15 mouse cellular contexts compared by ENCODE assay signal in the genomic region with DNA sequence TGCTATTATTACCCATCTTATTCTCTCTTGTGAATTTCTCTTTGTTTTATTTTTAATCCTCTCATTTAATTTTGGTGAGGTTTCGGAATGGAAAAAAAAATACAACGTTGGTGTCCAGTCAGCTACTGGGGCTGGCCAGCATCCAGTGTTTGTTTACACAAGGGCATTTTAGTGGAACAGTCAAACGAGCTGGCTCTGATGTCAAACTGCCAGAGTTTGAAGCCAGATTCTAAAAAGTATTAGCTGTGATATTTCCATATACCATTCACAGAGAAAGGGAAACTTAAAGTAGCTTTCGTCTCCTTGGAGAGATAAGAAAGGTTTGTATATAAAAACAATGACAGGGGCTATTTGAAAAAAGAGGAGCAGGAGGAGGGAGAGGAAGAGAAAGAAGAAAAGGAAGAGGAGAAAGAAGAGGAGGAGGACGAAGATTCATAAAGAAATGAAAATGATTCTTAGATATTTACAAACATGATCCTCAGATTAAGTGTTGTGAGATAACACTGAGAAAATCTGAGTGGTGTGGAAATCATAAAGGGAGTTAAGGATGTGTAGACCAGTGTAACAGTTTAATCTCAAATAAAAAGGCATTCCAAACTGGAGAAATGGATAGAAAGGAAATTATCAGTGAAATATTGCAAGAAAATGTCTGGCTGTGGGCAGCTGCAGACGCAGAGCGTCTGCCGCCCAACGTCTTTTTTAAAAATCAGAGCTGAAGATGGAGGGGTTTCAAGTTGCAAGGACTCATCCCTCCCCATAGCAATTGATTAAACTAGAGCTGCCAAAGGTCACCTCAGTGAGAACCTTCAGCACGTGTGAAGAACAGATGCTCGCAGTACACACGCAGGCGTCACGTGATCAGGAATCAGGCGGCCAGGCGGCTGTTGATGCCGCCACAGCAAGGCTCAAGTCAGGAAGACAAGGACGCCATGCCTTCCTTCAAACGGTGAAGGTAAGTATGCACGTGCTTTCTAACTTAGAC.
DNase-seq lines count a peak whose midpoint lies in the region; ATAC-seq and TF ChIP-seq lines count a peak whose summit lies in the region.
"Had no signal": no experiment of that assay in that cellular context is flagged by ENCODE, and none has a peak within 500 bp of the region (broad histone marks: within the 10 kb centered on the region; RNA-seq: fewer than 3 reads in every experiment).

No protein-coding gene starts in this region.

- H3K4me2 ChIP-seq in intestine, embryonic 16.5 days (ENCODE audit: low read depth, low read length), result no peak overlapping the region
- peak overlapping the region; percentile 16; the same call in 1 of the 2 replicates for H3K4me2 ChIP-seq in lung, embryonic 15.5 days
- no peak overlapping the region for H3K4me2 ChIP-seq in midbrain, embryonic 13.5 days (replicated peaks)
- H3K4me2 ChIP-seq in hindbrain, postnatal 0 days (ENCODE audit: low read depth, low read length), result no peak overlapping the region
- H3K4me2 ChIP-seq: forebrain, embryonic 13.5 days; hindbrain, embryonic 12.5 days; liver, embryonic 12.5 days; midbrain, embryonic 15.5 days had no signal

- H3K9me3 ChIP-seq in intestine, embryonic 16.5 days (ENCODE audit: control insufficient read depth, low read length), result no peaks in the 10 kb centered on the region
- no peaks in the 10 kb centered on the region for H3K9me3 ChIP-seq in lung, embryonic 15.5 days
- no peaks in the 10 kb centered on the region for H3K9me3 ChIP-seq in midbrain, embryonic 13.5 days
- no peaks in the 10 kb centered on the region for H3K9me3 ChIP-seq in hindbrain, postnatal 0 days (ENCODE audit: low read length)
- H3K9me3 ChIP-seq: forebrain, embryonic 13.5 days; heart, embryonic 10.5 days; hindbrain, embryonic 12.5 days; liver, embryonic 12.5 days; midbrain, embryonic 15.5 days had no signal

- no peaks in the 10 kb centered on the region for H3K4me1 ChIP-seq in intestine, embryonic 16.5 days (ENCODE audit: control insufficient read depth, insufficient read depth, low read length)
- peaks cover 32% of the 10 kb centered on the region for H3K4me1 ChIP-seq in lung, embryonic 15.5 days
- H3K4me1 ChIP-seq in midbrain, embryonic 13.5 days (replicated peaks), result peaks cover 10% of the 10 kb centered on the region; the same call in 1 of the 2 replicates
- no peaks in the 10 kb centered on the region for H3K4me1 ChIP-seq in hindbrain, postnatal 0 days (ENCODE audit: insufficient read depth, low read length)
- H3K4me1 ChIP-seq: liver, embryonic 12.5 days had no signal

- DNase-seq in adrenal gland, postnatal 14 days, result peak; percentile 42
- DNase-seq in adrenal gland, postnatal 4 days (ENCODE audit: low spot score in 2 of 2), result no peak
- DNase-seq in 3T3-L1 (ENCODE audit: low read depth, low spot score), result peak; percentile 15
- DNase-seq in hindbrain, postnatal 0 days (ENCODE audit: low spot score), result no peak
- DNase-seq in gastrocnemius, adult 8-10 months (ENCODE audit: low spot score in 2 of 2), result no peak
- DNase-seq: right cerebral cortex, postnatal 25 days; thymus, adult 18-20 months had no signal

- H3K9ac ChIP-seq in intestine, embryonic 16.5 days (ENCODE audit: low read depth, low read length), result no peak overlapping the region
- no peak overlapping the region for H3K9ac ChIP-seq in lung, embryonic 15.5 days
- no peak overlapping the region for H3K9ac ChIP-seq in midbrain, embryonic 13.5 days (replicated peaks)
- no peak overlapping the region for H3K9ac ChIP-seq in hindbrain, postnatal 0 days (replicated peaks; ENCODE audit: low read length)
- H3K9ac ChIP-seq: forebrain, embryonic 13.5 days; hindbrain, embryonic 12.5 days; liver, embryonic 12.5 days; midbrain, embryonic 15.5 days had no signal

- no peak for ATAC-seq in intestine, embryonic 16.5 days
- ATAC-seq in lung, embryonic 15.5 days (ENCODE audit: borderline replicate concordance, extremely low read depth, low FRiP score, low TSS enrichment), result peak; percentile 85
- no peak for ATAC-seq in midbrain, embryonic 13.5 days
- no peak for ATAC-seq in hindbrain, postnatal 0 days
- ATAC-seq: liver, embryonic 12.5 days; midbrain, embryonic 15.5 days had no signal

- H3K27me3 ChIP-seq in intestine, embryonic 16.5 days (replicated peaks; ENCODE audit: control insufficient read depth, insufficient read depth, low read length), result no peaks in the 10 kb centered on the region
- H3K27me3 ChIP-seq in lung, embryonic 15.5 days, result no peaks in the 10 kb centered on the region
- H3K27me3 ChIP-seq in midbrain, embryonic 13.5 days, result no peaks in the 10 kb centered on the region
- no peaks in the 10 kb centered on the region for H3K27me3 ChIP-seq in hindbrain, postnatal 0 days (ENCODE audit: insufficient read depth, low read length)
- H3K27me3 ChIP-seq: forebrain, embryonic 13.5 days; hindbrain, embryonic 12.5 days; liver, embryonic 12.5 days; midbrain, embryonic 15.5 days had no signal

- 0 out of 2 replicates have a peak overlapping the region, but pooled peaks have one; percentile 19 for H3K27ac ChIP-seq in intestine, embryonic 16.5 days (ENCODE audit: low read length)
- peak overlapping the region; percentile 95 for H3K27ac ChIP-seq in lung, embryonic 15.5 days
- no peak overlapping the region for H3K27ac ChIP-seq in midbrain, embryonic 13.5 days
- no peak overlapping the region for H3K27ac ChIP-seq in hindbrain, postnatal 0 days
- H3K27ac ChIP-seq: forebrain, embryonic 13.5 days; heart, embryonic 10.5 days; hindbrain, embryonic 12.5 days; liver, embryonic 12.5 days; midbrain, embryonic 15.5 days had no signal

- H3K4me3 ChIP-seq in intestine, embryonic 16.5 days (ENCODE audit: low read length), result no peak overlapping the region
- H3K4me3 ChIP-seq in lung, embryonic 15.5 days, result no peak overlapping the region
- H3K4me3 ChIP-seq in midbrain, embryonic 13.5 days (replicated peaks), result no peak overlapping the region
- H3K4me3 ChIP-seq in hindbrain, postnatal 0 days (ENCODE audit: low read length), result no peak overlapping the region
- H3K4me3 ChIP-seq: forebrain, embryonic 13.5 days; heart, embryonic 10.5 days; hindbrain, embryonic 12.5 days; liver, embryonic 12.5 days; midbrain, embryonic 15.5 days had no signal

- no peaks in the 10 kb centered on the region for H3K36me3 ChIP-seq in intestine, embryonic 16.5 days (ENCODE audit: control insufficient read depth, insufficient read depth, low read length)
- H3K36me3 ChIP-seq in lung, embryonic 15.5 days, result no peaks in the 10 kb centered on the region
- H3K36me3 ChIP-seq in midbrain, embryonic 13.5 days, result no peaks in the 10 kb centered on the region
- H3K36me3 ChIP-seq in hindbrain, postnatal 0 days (ENCODE audit: insufficient read depth, low read length), result no peaks in the 10 kb centered on the region
- H3K36me3 ChIP-seq: heart, embryonic 10.5 days; hindbrain, embryonic 12.5 days; liver, embryonic 12.5 days; midbrain, embryonic 15.5 days had no signal

- 52% methylated on average over 20 of the region's 20 CpGs for WGBS in intestine, embryonic 16.5 days
- WGBS in lung, embryonic 15.5 days, result 28% methylated on average over 20 of the region's 20 CpGs
- 81% methylated on average over 20 of the region's 20 CpGs for WGBS in midbrain, embryonic 13.5 days
- 76% methylated on average over 20 of the region's 20 CpGs for WGBS in hindbrain, postnatal 0 days

- TF ChIP-seq CTCF in hindbrain, postnatal 0 days (IDR thresholded peaks at IDR 0.05; ENCODE audit: low read depth), result no peak

Comparison
In these comparisons a context has a peak if more than half of its experiments do, and no peak if none do; other contexts are left out.
1. DNase-seq: peak in adrenal gland, postnatal 14 days (single experiment) and 3T3-L1 (single experiment); none in adrenal gland, postnatal 4 days (0 of 2), hindbrain, postnatal 0 days (single experiment) and gastrocnemius, adult 8-10 months (0 of 2).
2. H3K27ac ChIP-seq: peak in intestine, embryonic 16.5 days (single experiment) and lung, embryonic 15.5 days (single experiment); none in midbrain, embryonic 13.5 days (single experiment) and hindbrain, postnatal 0 days (single experiment).